ENCODE assay signal across 15 mouse cellular contexts in the genomic region with DNA sequence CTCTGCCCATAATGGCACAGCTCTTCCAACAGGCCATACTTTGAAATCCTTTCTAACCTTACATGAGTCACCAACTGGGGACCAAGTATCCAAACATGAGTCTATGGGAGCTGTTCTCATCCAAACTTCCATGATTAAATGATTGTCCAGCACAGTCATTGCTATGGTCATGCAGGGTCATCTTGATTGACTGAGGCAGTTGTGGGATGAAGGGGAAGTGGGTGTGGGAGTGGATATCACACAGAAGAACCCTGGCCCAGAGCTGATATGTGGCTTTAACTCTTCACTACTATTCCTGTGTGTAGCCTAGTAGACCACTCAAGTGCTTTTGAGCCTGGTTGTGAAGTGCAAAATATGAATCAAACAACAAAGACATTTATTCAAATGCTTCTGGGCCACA.
"Had no signal": no experiment of that assay in that cellular context is flagged by ENCODE, and none has a peak within 500 bp of the region (broad histone marks: within the 10 kb centered on the region; RNA-seq: fewer than 3 reads in every experiment).

No protein-coding gene starts in this region.

- H3K4me3 ChIP-seq: midbrain, embryonic 13.5 days; midbrain, embryonic 15.5 days; neural tube, embryonic 12.5 days had no signal

- DNase-seq: lung, adult 18-20 months; lung, embryonic 14.5 days; lung, postnatal 14 days; lung, postnatal 36 days; right cerebral cortex, postnatal 14 days; thymus, adult 2 months; thymus, postnatal 14 days; thymus, postnatal 36 days had no signal

- H3K27me3 ChIP-seq: stomach, embryonic 15.5 days had no signal

- H3K9me3 ChIP-seq: midbrain, embryonic 13.5 days; midbrain, embryonic 15.5 days; neural tube, embryonic 12.5 days; stomach, embryonic 15.5 days had no signal

- H3K4me2 ChIP-seq: midbrain, embryonic 11.5 days; midbrain, embryonic 13.5 days; midbrain, embryonic 15.5 days had no signal

- H3K27ac ChIP-seq: liver, embryonic 14.5 days; midbrain, embryonic 13.5 days; midbrain, embryonic 15.5 days; neural tube, embryonic 12.5 days; stomach, embryonic 15.5 days; stomach, postnatal 0 days had no signal

- H3K36me3 ChIP-seq: midbrain, embryonic 13.5 days; midbrain, embryonic 15.5 days; neural tube, embryonic 12.5 days; stomach, embryonic 15.5 days had no signal
